Mouse (Mus musculus) mesoderm, embryonic 11.5 days (tissue): Measurements from ENCODE around the gene Paqr8.

Source experiments
- DNase-seq: peaks from one replicate; pipeline ENCODE4 v3.0.0-alpha.2; 2012; ENCODE audit warnings: low read depth, low spot score

Gene Paqr8

DNA sequence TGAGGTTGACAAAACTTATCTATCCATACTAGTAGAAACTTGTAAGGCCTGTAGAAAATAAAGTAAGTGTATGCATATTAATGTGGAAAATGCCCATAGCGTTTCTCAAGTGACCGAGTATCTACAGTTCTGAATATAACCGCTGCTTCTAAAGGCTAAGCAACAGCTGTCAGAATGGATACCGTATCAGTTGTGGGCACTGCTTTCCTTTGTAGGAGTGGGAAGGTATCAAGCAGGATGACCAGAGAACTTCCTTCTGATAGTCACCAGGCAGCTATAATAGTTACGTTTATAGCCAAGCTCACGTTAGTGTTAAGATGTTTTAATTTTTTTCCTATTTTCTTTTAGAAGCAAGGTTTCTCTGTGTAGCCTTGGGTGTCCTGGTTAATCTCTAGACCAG lies 83.0 kb downstream of the Paqr8 start:
- DNase-seq, result no peak

DNA sequence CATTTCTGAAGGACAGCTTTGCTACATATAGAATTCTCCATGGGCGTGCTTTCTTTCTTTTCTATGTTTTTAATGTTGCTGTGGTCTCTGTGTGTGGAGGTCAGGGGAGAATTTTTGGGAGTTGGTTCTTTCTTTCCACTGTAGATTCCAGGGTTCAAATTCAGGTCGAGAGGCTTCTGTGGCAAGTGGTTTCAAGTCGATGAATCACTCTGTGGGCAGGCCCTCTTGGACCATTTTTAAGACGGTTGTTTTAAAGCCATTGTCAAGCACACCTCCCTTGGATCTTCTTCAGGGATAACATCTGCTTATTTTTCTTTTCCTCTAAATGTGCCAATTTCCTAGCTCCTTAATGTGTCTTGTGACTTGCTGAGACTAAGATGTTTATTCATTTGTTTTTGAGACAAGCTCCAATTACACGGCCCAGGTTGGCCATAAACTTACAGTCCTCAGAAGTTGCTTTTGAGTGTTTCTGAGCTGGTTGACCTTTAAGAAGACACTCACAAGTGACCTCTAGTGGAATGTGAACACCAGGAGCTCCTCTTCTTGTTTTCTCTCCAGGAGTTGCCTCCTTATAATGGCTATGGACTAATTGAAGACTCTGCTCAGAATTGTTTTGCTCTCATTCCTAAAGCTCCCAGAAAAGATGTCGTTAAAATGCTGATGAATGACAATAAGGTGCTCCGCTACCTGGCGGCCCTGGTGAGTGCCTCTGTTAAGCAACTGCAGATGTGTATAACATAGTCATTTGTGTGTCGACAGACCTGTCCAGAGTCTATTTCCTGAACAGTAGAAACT lies 84.1 kb downstream of the Paqr8 start:
- DNase-seq, result no peak

DNA sequence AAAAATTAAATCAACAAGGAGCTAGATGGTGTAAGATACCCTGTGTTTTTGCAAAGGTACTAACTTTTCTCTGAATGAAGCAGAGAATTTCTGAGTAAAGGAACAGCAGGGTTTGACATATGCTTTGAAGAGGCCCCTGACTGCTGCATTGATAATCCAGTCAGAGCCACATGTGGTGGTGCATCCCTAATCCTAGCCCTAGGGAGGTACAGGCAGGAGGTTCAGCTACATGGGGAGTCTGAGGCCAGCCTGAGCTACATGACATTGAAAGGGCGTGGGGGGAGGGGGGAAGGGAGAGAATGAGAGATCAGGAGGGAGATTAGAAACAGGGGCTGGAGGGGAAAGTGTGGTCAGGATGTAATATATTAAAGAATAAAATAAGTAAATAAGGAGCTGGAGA lies 90.1 kb downstream of the Paqr8 start:
- no peak for DNase-seq

DNA sequence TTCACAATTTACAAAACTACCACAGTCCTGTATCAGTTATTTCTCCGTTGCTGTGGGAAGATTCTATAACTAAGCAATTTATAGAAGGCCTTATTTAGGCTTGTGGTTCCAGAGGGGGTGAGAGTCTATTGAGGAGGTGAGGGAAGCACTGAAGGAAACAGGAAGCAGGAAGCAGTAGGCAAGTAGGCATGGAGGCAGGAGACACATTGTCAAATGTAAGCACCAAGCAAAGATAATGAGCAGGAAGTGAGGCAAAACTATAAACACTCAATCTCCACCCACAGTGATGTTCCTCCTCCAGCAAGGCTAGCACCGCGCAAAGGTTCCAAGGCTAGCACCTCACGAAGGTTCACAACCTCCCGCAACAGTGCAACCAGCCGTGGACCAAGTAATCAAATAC lies 91.4 kb downstream of the Paqr8 start:
- no peak for DNase-seq

DNA sequence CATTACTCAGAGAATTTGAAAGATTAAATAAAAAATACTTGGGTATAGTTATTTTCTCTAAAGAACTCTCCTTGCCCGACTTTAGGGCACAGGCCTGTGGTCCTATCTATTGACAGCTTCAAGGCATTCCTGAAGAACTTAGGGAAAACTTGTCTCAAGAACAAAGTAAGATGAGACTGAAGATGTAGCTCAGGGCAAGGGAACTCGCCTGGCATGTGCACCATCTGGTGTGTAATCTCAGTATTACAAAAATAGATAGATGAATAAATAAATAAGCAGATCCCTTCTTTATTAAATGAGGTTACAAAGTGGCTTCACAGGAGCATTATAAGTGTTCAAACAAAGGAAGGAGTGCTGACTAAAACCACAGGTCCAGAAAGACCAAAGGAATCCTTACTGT lies 93.7 kb downstream of the Paqr8 start:
- no peak for DNase-seq

DNA sequence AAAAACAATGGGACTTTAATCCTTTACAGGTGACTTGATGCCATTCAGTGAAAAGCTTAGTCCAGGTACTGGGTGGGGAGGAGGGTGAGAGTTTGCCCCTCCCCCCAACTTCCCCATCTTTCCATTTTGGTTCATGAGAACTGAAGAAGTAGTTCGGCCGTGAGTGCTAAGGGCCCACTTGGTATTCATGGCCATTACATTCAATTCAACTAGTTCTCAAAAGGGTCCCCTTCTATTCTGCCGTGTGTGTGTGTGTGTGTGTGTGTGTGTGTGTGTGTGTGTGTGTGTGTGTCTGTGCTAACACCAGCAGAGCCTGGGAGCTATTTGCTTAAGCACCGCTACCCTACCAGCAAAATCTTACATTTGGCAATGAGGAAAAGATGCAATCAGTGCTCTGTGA lies 94.2 kb downstream of the Paqr8 start:
- DNase-seq, result no peak

DNA sequence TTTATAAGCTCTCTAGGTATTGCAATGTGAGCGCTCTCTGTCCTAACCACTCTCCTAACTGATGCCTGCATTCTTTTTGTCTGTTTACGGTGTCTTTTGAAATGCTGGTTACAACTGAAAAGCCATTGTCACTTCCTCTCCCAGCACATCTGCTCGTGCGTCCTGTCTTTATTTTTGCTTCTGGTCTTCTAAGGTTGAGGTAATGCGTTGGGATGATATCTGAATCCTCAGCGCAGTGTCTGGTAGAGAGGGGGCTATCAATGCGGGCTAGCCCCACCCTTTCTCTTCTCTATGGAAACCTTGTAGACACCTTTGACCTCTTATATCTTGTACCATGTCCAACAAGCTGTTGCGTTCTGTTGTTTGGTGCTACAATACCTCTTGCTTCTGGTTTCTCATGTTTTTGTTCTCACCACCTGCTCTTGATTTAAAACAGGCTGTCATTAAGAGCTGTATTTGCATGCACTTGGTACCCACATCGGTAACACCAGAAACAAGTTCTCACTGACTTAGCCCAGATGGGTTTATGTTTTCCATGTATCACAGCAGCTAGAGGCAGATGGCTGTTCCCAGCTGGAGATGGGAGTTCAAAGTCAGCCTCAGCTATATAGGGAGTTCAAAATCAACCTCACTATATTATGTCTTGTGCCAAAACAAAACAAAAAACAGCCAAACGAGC lies 96.1 kb downstream of the Paqr8 start:
- no peak for DNase-seq
